Mouse (Mus musculus) kidney, embryonic 16.5 days (tissue): Measurements from ENCODE around the gene Panx1. TPM values are rescaled to one million over a fixed set of nuclear protein-coding genes. Genes with fewer than 3 reads are reported as not detected.

Source experiments
- ATAC-seq: fragments of 200-750 bp; cut with Nextera tagmentation; 2 replicates; pipeline ENCODE4 v1.8.0; 2017; ENCODE audit warnings: moderate TSS enrichment; ENCODE audit not compliant: low FRiP score, low TSS enrichment
- H3K27ac ChIP-seq: fragments of 300-500 bp; sonication (generic); 2 replicates; pipeline ENCODE4 v1.5.1; 2014; ENCODE audit warnings: low read length
- H3K27me3 ChIP-seq: fragments of 300-500 bp; sonication (generic); 2 replicates; pipeline ENCODE4 v1.6.1; 2014; ENCODE audit warnings: low read length, control low read depth, mixed read lengths; ENCODE audit not compliant: insufficient read depth
- H3K36me3 ChIP-seq: fragments of 300-500 bp; sonication (generic); 2 replicates; pipeline ENCODE4 v1.6.1; 2014; ENCODE audit warnings: low read length, control low read depth, mixed read lengths; ENCODE audit not compliant: insufficient read depth
- H3K4me1 ChIP-seq: fragments of 300-500 bp; sonication (generic); 2 replicates; pipeline ENCODE4 v1.6.1; 2014; ENCODE audit warnings: low read length, control low read depth, mixed read lengths; ENCODE audit not compliant: insufficient read depth
- H3K4me2 ChIP-seq: fragments of 300-500 bp; sonication (generic); replicated peaks from 2 replicates; pipeline ENCODE4 v1.6.1; 2014; ENCODE audit warnings: low read depth, low read length
- H3K4me3 ChIP-seq: fragments of 300-500 bp; sonication (generic); 2 replicates; pipeline ENCODE4 v1.5.1; 2014; ENCODE audit warnings: mild to moderate bottlenecking, low read length
- H3K9ac ChIP-seq: fragments of 300-500 bp; sonication (generic); replicated peaks from 2 replicates; pipeline ENCODE4 v1.6.1; 2014; ENCODE audit warnings: low read length
- H3K9me3 ChIP-seq: fragments of 300-500 bp; sonication (generic); 2 replicates; pipeline ENCODE4 v1.6.1; 2016; ENCODE audit warnings: low read length, control low read depth
- WGBS: fragments of 180-500 bp; shearing (Covaris S2); extraction: QIAGEN DNeasy Blood & Tissue Kit; methylation state at CpG from one replicate; pipeline ENCODE4 v1.1.7; 2014; 5-methylcytosine and 5-hydroxymethylcytosine counted together
- polyA plus RNA-seq: library from polyadenylated mRNA; unstranded; fragments of >200 nt; fragmentation: Nextera tagmentation; extraction: Ambion mirVana; gene quantifications from 2 replicates; pipeline ENCODE4 v1.2.1, GENCODE M21; 2015

The Panx1 gene
- polyA plus RNA-seq, 1 experiment from 2014 or later = 42.6 TPM

- H3K9me3 ChIP-seq = peaks cover 5% of the 10 kb centered on the region; the same call in 1 of the 2 replicates
- H3K36me3 ChIP-seq = no peaks in the 10 kb centered on the region
- no peaks in the 10 kb centered on the region for H3K4me1 ChIP-seq
- no peak overlapping the region for H3K27ac ChIP-seq
- WGBS = 86% methylated on average over 1 of the region's 1 CpGs
- no peaks in the 10 kb centered on the region for H3K27me3 ChIP-seq
- H3K4me2 ChIP-seq = no peak overlapping the region
- H3K9ac ChIP-seq = no peak overlapping the region
- no peak for ATAC-seq
- no peak overlapping the region for H3K4me3 ChIP-seq
Observed at GRCm38 (mm10) chr9:14954659-14955058, 90.6 kb downstream of the Panx1 start.

Other genes starting within 250 kb of the Panx1 start
- gene Gpr83, start 185.3 kb downstream of the Panx1 start, polyA plus RNA-seq = 0.49 and 0.53 TPM in 2 replicates
- not detected in 2 replicates for gene Izumo1r, start 141.5 kb downstream of the Panx1 start, polyA plus RNA-seq
- not detected in 2 replicates for gene Hephl1, start 66.6 kb upstream of the Panx1 start, polyA plus RNA-seq
- 7.9 and 8.7 TPM in 2 replicates for gene Vstm5, start 193.6 kb upstream of the Panx1 start, polyA plus RNA-seq
- 29.6 and 37.0 TPM in 2 replicates for gene Med17, start 234.5 kb upstream of the Panx1 start, polyA plus RNA-seq